Mouse (Mus musculus) thymus, adult 2 months (tissue): ENCODE data around the gene Mfsd12.

Experiments used
- CTCF ChIP-seq: fragments of 200-500 bp; IDR thresholded peaks from 2 replicates; pipeline ENCODE4 v1.5.1; 2012; ENCODE audit warnings: mild to moderate bottlenecking, control low read depth, low read length, moderate library complexity, borderline replicate concordance; ENCODE audit not compliant: control insufficient read depth, poor library complexity, insufficient read depth; ENCODE audit errors: extremely low read depth
- POLR2A ChIP-seq: fragments of 200-500 bp; IDR thresholded peaks from 2 replicates; pipeline ENCODE4 v1.6.1; 2012; ENCODE audit warnings: mild to moderate bottlenecking, low read length, control low read depth, moderate library complexity; ENCODE audit not compliant: control insufficient read depth, poor library complexity, insufficient read depth; ENCODE audit errors: extremely low read depth

DNA sequence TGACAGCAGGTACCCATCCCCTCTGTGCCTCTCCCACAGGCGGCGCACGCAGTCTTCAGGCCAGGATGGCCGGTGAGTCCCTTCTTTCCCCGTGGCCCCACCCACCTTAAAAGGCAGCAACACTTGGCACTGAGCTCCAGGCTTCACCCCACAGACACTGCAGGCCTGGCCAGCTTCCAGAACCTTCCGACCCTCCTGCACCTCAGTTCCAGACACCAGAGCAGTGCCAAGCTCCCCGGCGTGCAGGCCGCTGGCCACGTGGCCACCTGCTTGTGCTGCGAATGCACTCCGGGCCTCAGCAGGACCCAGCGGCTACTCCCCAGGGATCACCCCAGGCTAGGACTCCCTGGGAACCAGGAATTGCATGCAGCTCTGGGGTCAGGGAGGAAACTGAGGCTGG lies 43.7 kb upstream of the Mfsd12 start:
- TF ChIP-seq CTCF (no peak), POLR2A (no peak)
